Mouse (Mus musculus): ENCODE measurements around the gene Pdia3. TPM values are rescaled to one million over a fixed set of nuclear protein-coding genes. Genes with fewer than 3 reads are reported as not detected.
A peak's percentile ranks its signal among the peaks of the same experiment; 100 is the strongest.
"Not testable (repeated sequence)": the region's sequence is repeated elsewhere in the genome, so short reads cannot be mapped to it uniquely, and the experiment has no call there.

Pdia3 gene
- total RNA-seq (2014; rRNA removed; ENCODE audit: low replicate concordance) (35.6 and 44.2 TPM in 2 replicates), polyA plus RNA-seq (2015; fragmentation: Nextera tagmentation; extraction: Ambion mirVana) (211 and 237 TPM in 2 replicates)

DNA sequence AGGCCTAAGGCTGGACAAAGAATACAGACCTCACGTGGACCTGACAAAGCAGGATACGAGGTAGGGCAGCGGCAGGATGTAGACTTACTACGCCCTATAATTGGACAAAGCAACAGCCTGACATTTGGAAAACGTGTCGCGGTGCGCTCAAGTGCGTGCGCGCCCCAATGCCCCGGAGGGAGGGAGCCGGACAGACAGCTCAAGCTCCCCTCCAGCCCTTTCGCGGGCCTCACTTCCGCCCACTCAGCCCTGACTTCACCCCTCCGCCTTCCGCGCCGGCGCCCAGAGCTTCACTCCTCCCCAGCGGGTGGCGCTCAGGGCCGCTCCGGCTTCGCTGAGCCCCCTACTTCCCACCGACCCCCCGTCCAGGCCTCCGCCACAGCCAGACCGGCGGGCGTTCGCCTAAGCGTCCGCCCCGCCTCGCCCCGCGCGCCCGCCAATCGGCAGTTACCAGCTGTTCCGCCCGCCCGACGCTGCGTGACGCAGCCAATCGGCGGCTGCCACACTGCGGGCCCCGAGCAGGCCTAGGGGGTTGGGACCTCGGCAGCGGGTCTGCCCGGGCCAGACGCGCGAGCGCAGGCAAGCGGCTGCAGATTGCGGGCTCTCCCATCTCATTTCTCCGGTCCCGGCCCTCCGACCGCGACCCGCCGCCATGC, at the start of gene Pdia3, which contains the start of gene Catsper2:
Pdia3 (plus strand) TSS at position 389 of the 656 bp plus-strand sequence.
Catsper2 (minus strand) TSS at position 406 of the 656 bp plus-strand sequence.
- peak; percentile 96 for ATAC-seq (ENCODE audit: insufficient read depth, low read depth)
- peak within 1 kb of the TSS; percentile 72 for H3K4me2 ChIP-seq (ENCODE audit: low read depth, low read length)
- no peaks in the 10 kb centered on the region for H3K27me3 ChIP-seq (ENCODE audit: control insufficient read depth, insufficient read depth, low read length)
- TF ChIP-seq EP300 (IDR thresholded peaks at IDR 0.05; ENCODE audit: low read depth) (no peak), CTCF (IDR thresholded peaks at IDR 0.05; ENCODE audit: low read depth) (peak; percentile 47)
- H3K9ac ChIP-seq (replicated peaks; ENCODE audit: low read depth, low read length), result peak within 1 kb of the TSS; percentile 91
- H3K36me3 ChIP-seq (replicated peaks; ENCODE audit: control insufficient read depth, insufficient read depth, low read length), result peaks cover 12% of the 10 kb centered on the region
- peak; percentile 96 for DNase-seq (ENCODE audit: low spot score)
- peak within 1 kb of the TSS; percentile 80 for H3K4me3 ChIP-seq (ENCODE audit: low read depth, low read length)
- peaks cover 19% of the 10 kb centered on the region; the same call in 1 of the 2 replicates for H3K4me1 ChIP-seq (ENCODE audit: control insufficient read depth, insufficient read depth)
- under 1% methylated on average over 66 of the region's 68 CpGs for WGBS
- peak within 1 kb of the TSS; percentile 97 for H3K27ac ChIP-seq (ENCODE audit: low read depth)
- H3K9me3 ChIP-seq (replicated peaks; ENCODE audit: control insufficient read depth, low read length), result no peaks in the 10 kb centered on the region

DNA sequence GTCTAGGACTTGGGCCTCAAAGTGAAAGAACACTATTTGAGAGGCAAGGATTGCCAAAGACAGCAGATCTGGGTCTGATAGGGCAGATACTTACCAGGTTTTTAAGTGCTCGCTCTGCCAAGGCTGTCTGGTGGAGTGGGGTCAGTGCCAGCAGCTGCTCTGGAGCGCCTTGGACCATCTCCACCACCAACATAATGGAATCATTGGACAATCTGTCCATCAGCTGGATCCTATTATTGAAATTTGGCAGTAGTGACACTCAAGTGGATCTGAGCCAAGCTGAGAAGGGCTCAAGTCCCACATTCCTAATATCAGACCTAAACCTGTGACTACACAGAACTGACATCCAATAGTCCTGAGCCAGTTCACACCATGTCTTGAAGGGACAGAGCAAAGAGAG, 44.7 kb upstream of the Pdia3 start:
- H3K4me1 ChIP-seq (ENCODE audit: control insufficient read depth, insufficient read depth), result no peaks in the 10 kb centered on the region
- no peak for TF ChIP-seq CTCF (IDR thresholded peaks at IDR 0.05; ENCODE audit: low read depth)
- TF ChIP-seq EP300 (IDR thresholded peaks at IDR 0.05; ENCODE audit: low read depth), result no peak
- no peaks in the 10 kb centered on the region for H3K36me3 ChIP-seq (replicated peaks; ENCODE audit: control insufficient read depth, insufficient read depth, low read length)
- H3K4me2 ChIP-seq (ENCODE audit: low read depth, low read length), result no peak overlapping the region
- no peak overlapping the region for H3K27ac ChIP-seq (ENCODE audit: low read depth)
- H3K9me3 ChIP-seq (replicated peaks; ENCODE audit: control insufficient read depth, low read length), result no peaks in the 10 kb centered on the region
- no peak overlapping the region for H3K4me3 ChIP-seq (ENCODE audit: low read depth, low read length)
- no peaks in the 10 kb centered on the region for H3K27me3 ChIP-seq (ENCODE audit: control insufficient read depth, insufficient read depth, low read length)
- DNase-seq (ENCODE audit: low spot score) (no peak), ATAC-seq (ENCODE audit: insufficient read depth, low read depth) (no peak)
- WGBS, result 76% methylated on average over 2 of the region's 2 CpGs
- H3K9ac ChIP-seq (replicated peaks; ENCODE audit: low read depth, low read length), result no peak overlapping the region

DNA sequence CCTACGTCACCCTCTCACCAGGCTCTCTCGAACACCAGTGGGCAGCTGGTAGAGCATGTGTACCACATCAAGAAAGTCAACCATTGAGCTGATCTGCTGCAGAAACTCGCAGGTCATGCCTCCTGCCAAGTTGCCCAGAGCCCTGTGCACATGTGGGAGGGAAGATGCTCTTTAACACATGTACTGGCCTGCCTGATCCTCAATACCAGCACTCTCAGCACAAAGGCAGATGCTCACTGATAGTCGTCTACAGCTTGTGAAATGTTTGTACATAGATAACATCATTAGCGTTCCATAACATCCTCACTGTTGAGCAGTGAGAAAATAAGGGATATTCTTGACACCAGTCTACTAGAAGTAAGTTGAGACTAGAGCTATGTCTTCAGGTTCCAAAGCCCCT, 42.7 kb upstream of the Pdia3 start:
- H3K9ac ChIP-seq (replicated peaks; ENCODE audit: low read depth, low read length), result no peak overlapping the region
- ATAC-seq (ENCODE audit: insufficient read depth, low read depth) (no peak), DNase-seq (ENCODE audit: low spot score) (no peak)
- no peak overlapping the region for H3K4me2 ChIP-seq (ENCODE audit: low read depth, low read length)
- no peaks in the 10 kb centered on the region for H3K4me1 ChIP-seq (ENCODE audit: control insufficient read depth, insufficient read depth)
- H3K4me3 ChIP-seq (ENCODE audit: low read depth, low read length), result no peak overlapping the region
- 76% methylated on average over 5 of the region's 5 CpGs for WGBS
- no peaks in the 10 kb centered on the region for H3K27me3 ChIP-seq (ENCODE audit: control insufficient read depth, insufficient read depth, low read length)
- TF ChIP-seq CTCF (IDR thresholded peaks at IDR 0.05; ENCODE audit: low read depth) (no peak), EP300 (IDR thresholded peaks at IDR 0.05; ENCODE audit: low read depth) (no peak)
- H3K9me3 ChIP-seq (replicated peaks; ENCODE audit: control insufficient read depth, low read length), result no peaks in the 10 kb centered on the region
- H3K27ac ChIP-seq (ENCODE audit: low read depth), result no peak overlapping the region
- no peaks in the 10 kb centered on the region for H3K36me3 ChIP-seq (replicated peaks; ENCODE audit: control insufficient read depth, insufficient read depth, low read length)

DNA sequence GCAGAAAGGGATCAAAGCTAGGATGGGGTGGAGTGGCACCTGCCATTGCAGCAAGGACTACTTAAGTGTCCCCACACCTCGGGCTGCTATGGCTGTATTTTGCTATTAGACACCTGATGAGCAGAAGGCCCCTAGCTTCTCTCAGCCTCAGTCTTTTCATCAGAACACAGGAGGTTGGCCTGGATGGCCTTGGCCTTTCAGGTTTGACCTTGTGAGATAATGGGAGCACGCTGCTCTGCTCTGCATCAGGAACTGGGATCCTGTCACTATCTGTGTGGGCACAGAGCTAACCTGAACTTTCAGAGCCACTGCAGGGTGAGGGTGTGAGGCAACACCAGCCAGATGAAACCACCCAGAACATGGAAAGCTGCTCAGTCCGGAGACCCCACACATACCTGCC, 41.3 kb upstream of the Pdia3 start:
- 39% methylated on average over 3 of the region's 3 CpGs for WGBS
- no peaks in the 10 kb centered on the region for H3K36me3 ChIP-seq (replicated peaks; ENCODE audit: control insufficient read depth, insufficient read depth, low read length)
- DNase-seq (ENCODE audit: low spot score) (no peak), ATAC-seq (ENCODE audit: insufficient read depth, low read depth) (no peak)
- no peak for TF ChIP-seq CTCF (IDR thresholded peaks at IDR 0.05; ENCODE audit: low read depth)
- TF ChIP-seq EP300 (IDR thresholded peaks at IDR 0.05; ENCODE audit: low read depth), result no peak
- no peaks in the 10 kb centered on the region for H3K9me3 ChIP-seq (replicated peaks; ENCODE audit: control insufficient read depth, low read length)
- no peak overlapping the region for H3K27ac ChIP-seq (ENCODE audit: low read depth)
- H3K27me3 ChIP-seq (ENCODE audit: control insufficient read depth, insufficient read depth, low read length), result 0 out of 2 replicates have a peak, but pooled peaks cover 4% of the 10 kb centered on the region
- H3K9ac ChIP-seq (replicated peaks; ENCODE audit: low read depth, low read length), result no peak overlapping the region
- no peaks in the 10 kb centered on the region for H3K4me1 ChIP-seq (ENCODE audit: control insufficient read depth, insufficient read depth)
- no peak overlapping the region for H3K4me3 ChIP-seq (ENCODE audit: low read depth, low read length)
- no peak overlapping the region for H3K4me2 ChIP-seq (ENCODE audit: low read depth, low read length)

DNA sequence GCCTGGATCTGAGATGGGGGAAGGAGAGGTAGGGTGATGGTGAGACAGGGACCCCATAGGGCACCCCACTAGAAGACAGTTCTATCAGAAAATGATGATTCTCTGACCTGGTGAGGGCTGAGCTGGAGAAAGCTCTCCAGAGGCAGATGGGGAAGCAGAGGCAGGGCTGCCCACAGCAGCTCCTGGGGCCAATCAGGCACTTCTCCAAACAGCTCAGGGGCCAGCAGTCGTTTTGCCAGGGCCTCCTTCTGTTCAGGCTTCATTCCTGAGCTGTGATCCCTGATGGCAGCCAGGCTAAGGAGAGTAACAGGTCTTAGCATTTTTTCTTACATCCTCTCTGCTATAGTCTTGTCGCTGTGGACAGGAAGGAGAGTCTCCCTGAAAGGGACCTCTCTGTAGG, 38.8 kb upstream of the Pdia3 start:
- Histone ChIP-seq H3K4me1 (ENCODE audit: control insufficient read depth, insufficient read depth) (no peaks in the 10 kb centered on the region), H3K9me3 (replicated peaks; ENCODE audit: control insufficient read depth, low read length) (no peaks in the 10 kb centered on the region), H3K27me3 (ENCODE audit: control insufficient read depth, insufficient read depth, low read length) (0 out of 2 replicates have a peak, but pooled peaks cover 4% of the 10 kb centered on the region), H3K36me3 (replicated peaks; ENCODE audit: control insufficient read depth, insufficient read depth, low read length) (no peaks in the 10 kb centered on the region), H3K27ac (ENCODE audit: low read depth) (no peak overlapping the region), H3K9ac (replicated peaks; ENCODE audit: low read depth, low read length) (no peak overlapping the region), H3K4me2 (ENCODE audit: low read depth, low read length) (no peak overlapping the region), H3K4me3 (ENCODE audit: low read depth, low read length) (no peak overlapping the region)
- DNase-seq (ENCODE audit: low spot score), result no peak
- no peak for ATAC-seq (ENCODE audit: insufficient read depth, low read depth)
- TF ChIP-seq EP300 (IDR thresholded peaks at IDR 0.05; ENCODE audit: low read depth) (no peak), CTCF (IDR thresholded peaks at IDR 0.05; ENCODE audit: low read depth) (no peak)
- 38% methylated on average over 2 of the region's 2 CpGs for WGBS

DNA sequence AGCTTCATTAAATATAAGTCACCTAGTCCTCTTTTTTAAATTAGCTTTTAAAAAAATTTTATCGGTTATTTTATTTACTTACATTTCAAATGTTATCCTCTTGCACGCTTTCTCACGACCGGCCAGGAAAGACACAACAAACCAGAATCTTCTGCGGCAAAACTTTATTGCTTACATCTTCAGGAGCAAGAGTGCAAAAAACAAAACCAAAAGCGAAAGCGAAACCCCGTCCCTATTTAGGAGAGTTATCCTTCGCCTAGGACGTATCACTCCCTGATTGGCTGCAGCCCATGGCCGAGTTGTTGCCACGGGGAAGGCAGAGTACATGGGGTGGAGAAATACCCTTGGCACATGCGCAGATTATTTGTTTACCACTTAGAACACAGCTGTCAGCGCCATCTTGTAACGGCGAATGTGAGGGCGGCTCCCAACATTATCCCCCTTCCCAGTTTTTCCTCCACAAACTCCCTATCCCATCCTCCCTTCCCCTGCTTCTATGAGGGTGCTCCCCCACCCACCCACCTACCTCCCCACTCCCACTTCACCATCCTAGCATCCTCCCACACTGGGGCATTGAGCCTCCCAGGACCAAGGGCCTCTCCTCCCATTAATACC, 26.5 kb upstream of the Pdia3 start, which contains the start of gene Strc:
Strc (minus strand) TSS at position 208 of the 615 bp plus-strand sequence.
- H3K9me3 ChIP-seq (replicated peaks; ENCODE audit: control insufficient read depth, low read length); H3K4me2 ChIP-seq (ENCODE audit: low read depth, low read length); DNase-seq (ENCODE audit: low spot score); ATAC-seq (ENCODE audit: insufficient read depth, low read depth); H3K27ac ChIP-seq (ENCODE audit: low read depth); H3K27me3 ChIP-seq (ENCODE audit: control insufficient read depth, insufficient read depth, low read length); H3K4me3 ChIP-seq (ENCODE audit: low read depth, low read length); H3K4me1 ChIP-seq (ENCODE audit: control insufficient read depth, insufficient read depth); H3K9ac ChIP-seq (replicated peaks; ENCODE audit: low read depth, low read length); H3K36me3 ChIP-seq (replicated peaks; ENCODE audit: control insufficient read depth, insufficient read depth, low read length): not testable (repeated sequence)
- 95% methylated on average over 14 of the region's 17 CpGs for WGBS

Data from heart, postnatal 0 days (tissue).